Mouse (Mus musculus) ES-E14 (cell line): ENCODE measurements around the gene Grk2.

Source experiments
- CHD2 ChIP-seq: IDR thresholded peaks from 2 replicates; pipeline ENCODE4 v1.6.1; 2014; ENCODE audit warnings: mild to moderate bottlenecking, low read depth, low read length, inconsistent platforms
- HCFC1 ChIP-seq: IDR thresholded peaks from 2 replicates; pipeline ENCODE4 v1.6.1; 2012; ENCODE audit warnings: low read length, inconsistent platforms, borderline replicate concordance; ENCODE audit not compliant: insufficient read depth
- MAFK ChIP-seq: IDR thresholded peaks from 2 replicates; pipeline ENCODE4 v1.6.1; 2014; ENCODE audit warnings: mild to moderate bottlenecking, low read depth, low read length, inconsistent platforms; ENCODE audit not compliant: insufficient read depth
- ZC3H11A ChIP-seq: IDR thresholded peaks from 2 replicates; pipeline ENCODE4 v1.6.1; 2012; ENCODE audit warnings: low read depth, mild to moderate bottlenecking, inconsistent platforms, low read length, borderline replicate concordance
- ZNF384 ChIP-seq: IDR thresholded peaks from 2 replicates; pipeline ENCODE4 v1.6.1; 2012; ENCODE audit warnings: low read depth, low read length, inconsistent platforms

DNA sequence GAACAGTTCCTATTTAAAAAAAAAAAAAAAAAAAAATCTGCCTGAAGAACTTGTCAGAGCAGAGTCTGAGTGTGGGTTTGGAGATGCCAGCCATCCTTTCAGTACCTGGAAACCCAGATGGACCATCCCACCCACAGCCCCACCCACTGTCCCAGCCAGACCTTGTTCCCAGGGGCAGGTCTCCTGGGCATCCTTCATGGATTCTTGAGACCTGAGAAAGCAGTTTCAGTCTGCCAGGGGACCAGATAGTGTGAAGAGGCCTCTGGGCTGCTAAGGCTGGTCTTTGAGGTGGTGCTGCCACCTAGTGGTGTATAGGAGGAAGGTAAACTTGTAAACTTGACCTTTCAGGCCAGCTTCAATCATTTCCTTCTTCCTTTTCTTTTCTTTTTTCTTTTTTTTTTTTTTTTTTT lies 3.8 kb upstream of the Grk2 start:
- TF ChIP-seq MAFK (no peak), ZNF384 (peak; percentile 63; the same call in 1 of the 2 replicates), ZC3H11A (peak; percentile 25; the same call in 1 of the 2 replicates), CHD2 (no peak), HCFC1 (no peak)
